Mouse (Mus musculus) gastrocnemius, adult 8-10 months (tissue): ENCODE measurements around the gene Mdc1. TPM values are rescaled to one million over a fixed set of nuclear protein-coding genes. Genes with fewer than 3 reads are reported as not detected.

Experiments used
- DNase-seq, 2 experiments: peaks; one replicate each; pipeline ENCODE4 v3.0.0; 2022; ENCODE audit warnings: low spot score in 2 of 2
- total RNA-seq, 4 experiments: library from RNA; stranded (reverse); gene quantifications; 2 replicates each; pipeline ENCODE4 v1.2.4; 2022

Mdc1 gene
- total RNA-seq, 4 experiments from 2014 or later = 3.2 to 5.0 (median 4.0) TPM

DNA sequence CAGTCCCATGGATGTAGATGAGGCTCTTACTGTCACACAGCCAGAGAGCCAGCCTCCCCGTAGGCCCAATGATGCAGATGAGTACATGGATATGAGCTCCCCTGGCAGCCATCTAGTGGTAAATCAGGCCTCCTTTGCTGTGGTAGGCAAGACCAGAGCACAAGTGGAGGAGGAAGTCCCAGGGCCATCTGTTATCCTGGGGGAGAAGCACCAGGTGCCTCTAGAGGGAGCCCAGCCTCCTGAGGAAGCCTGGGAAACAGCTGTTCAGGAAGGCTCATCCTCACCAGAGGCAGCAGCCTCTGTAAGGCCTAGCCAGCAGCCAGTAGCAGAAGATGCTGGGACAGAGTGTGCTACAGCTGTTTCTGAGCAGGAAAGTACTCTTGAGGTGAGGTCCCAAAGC is 6.8 kb downstream of the Mdc1 start:
- DNase-seq = no peak

DNA sequence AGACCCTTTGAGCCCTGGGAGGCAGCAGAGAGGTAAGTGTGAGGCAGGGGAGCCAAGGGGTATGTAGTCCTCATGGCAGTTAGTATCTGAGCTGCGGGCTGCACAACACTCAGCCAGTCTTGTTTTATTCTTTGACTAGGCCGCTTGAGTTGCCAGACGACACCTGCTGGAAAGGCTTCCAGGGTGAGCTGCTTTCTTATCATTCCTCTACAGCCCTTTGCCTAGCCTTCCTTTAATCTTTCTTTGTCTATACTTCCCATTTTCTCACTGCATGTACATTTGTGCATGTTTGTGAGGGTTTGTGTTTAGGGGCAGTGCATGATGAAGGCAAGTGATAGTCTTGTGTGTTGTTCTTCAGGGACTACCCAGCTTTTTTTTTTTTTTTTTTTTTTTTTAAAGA is 9.7 kb downstream of the Mdc1 start:
- no peak for DNase-seq

DNA sequence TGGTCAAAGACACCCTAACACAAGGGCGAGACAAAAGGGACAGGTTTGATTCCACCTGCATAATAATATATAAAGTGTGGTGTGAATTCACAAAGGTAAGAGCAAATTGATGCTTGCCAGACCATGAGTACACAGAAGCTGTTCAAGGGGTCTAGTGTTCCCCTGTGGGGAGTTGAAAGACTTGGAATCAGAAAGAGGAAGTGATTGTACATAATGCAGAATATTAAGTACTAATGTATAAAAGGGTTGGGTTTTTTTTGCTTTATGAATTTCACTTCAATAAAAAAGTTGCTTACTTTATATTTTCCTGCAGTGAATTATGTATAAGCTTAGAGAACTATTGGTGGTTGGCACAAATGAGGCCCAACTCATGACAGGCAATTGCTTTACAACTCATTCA is 18.1 kb downstream of the Mdc1 start:
- no peak for DNase-seq

DNA sequence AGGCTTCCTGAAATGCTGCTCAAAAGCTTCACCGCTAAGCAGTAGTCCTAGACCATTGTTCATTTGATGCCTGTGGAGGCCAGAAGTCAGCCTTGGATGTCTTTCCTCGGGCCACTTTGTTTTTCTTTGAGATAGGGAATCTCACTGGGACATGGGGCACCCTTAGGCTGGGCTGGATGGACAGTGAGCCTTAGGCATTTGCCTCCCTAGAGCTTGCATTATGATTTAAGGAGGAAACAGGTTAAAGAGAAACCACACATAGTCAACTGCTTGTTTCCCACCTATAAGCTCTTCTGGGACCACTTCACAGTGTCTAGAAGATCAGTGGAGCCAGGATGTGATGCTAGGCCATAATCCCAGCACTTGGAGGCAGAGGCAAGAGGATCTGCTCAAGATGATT is 18.5 kb downstream of the Mdc1 start:
- no peak for DNase-seq

GRCm38 (mm10) chr17:35860831-35861197 is 19.5 kb downstream of the Mdc1 start:
- no peak for DNase-seq

DNA sequence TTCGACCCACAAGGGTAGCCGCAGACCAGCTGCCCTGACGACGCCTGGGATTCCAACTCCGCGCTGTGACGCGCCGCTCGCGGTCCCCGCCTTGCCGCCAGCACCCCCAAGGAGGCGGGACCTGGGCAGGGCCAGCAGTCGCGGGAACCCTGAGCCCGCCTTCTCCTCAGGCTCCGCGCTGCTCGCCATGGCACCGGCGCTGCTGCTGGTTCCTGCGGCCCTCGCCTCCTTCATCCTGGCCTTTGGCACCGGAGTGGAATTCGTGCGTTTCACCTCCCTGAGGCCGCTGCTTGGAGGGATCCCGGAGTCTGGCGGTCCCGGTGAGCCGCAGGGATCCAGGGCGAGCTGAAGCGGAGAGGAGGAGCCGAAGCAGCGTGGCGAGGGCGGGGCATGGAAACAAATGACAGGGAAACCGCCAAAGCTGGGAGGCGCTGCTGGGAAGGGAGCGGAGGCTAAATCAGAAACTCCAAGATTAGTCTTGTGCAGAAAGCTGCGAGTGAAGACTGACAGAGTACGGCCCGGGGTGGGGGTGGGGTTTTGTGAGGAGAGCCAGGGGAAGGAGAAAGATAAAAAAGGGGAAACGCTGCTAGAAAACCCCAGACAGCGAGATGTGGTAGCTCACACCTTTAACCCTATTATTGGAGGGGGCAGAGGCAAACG is 20.0 kb downstream of the Mdc1 start, which contains the start of gene Nrm:
Gene Nrm, plus strand, starts transcription at position 121 of the 660 bp plus-strand sequence.
- DNase-seq = peak; percentile 78 to 83

- DNase-seq = no peak
These were observed 23.6 kb downstream of the Mdc1 start for GRCm38 (mm10) chr17:35864832-35865353.

DNA sequence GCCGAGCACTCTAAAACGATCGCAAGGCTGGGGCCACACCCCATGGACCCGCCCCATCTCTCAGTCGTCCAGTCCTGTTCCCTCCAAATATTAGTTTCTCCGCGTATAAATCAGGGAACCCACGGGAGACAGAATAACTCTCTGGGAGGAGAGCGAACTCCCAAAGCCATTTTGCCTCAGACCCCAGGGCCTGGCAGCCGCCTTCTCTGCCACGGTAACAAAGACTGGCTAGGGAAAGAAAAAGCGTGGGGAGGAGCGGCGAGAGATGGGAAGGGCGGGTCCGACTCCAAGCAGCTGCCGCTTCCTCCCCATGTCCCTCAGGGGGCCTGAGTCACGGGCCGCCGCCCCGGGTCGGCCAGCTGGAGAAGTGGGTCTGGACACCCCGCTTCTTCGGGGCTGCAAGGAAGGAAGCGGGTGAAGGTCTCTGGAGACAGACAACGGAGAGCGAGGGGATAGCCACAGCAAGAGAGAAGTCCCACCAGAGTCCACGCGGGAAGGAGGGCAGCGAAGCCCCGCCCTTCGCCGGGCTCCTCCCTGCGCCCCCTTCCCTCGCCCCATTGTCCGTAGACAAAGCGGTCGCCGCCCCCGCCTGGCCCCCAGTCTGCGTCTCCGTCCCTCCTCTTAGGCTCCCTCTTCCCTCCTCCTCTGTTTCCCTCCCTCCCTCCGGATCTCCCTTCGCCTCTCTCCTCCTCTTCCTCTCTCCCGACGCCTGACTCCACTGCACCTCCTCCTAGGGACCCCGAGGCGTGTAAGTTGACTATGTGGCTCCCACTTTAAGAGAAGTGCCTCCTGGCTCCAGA is 24.4 kb downstream of the Mdc1 start, which contains the start of gene Ppp1r18:
Gene Ppp1r18, plus strand, starts transcription at position 113 of the 800 bp plus-strand sequence.
- peak; percentile 53 to 67 for DNase-seq

- peak in 1 of 2 experiments; percentile 68 for DNase-seq
These were observed 25.0 kb downstream of the Mdc1 start for GRCm38 (mm10) chr17:35866281-35866831.

GRCm38 (mm10) chr17:35866911-35867890 is 25.9 kb downstream of the Mdc1 start:
- DNase-seq = no peak

- no peak for DNase-seq
These were observed 27.0 kb downstream of the Mdc1 start for GRCm38 (mm10) chr17:35868165-35868820.

GRCm38 (mm10) chr17:35868961-35869345 is 27.6 kb downstream of the Mdc1 start:
- no peak for DNase-seq

GRCm38 (mm10) chr17:35869346-35870067 is 28.2 kb downstream of the Mdc1 start:
- DNase-seq = no peak

- DNase-seq = no peak
These were observed 29.0 kb downstream of the Mdc1 start for GRCm38 (mm10) chr17:35870151-35870883.

- DNase-seq = no peak
These were observed 29.8 kb downstream of the Mdc1 start for GRCm38 (mm10) chr17:35870884-35871696.

- DNase-seq = peak; percentile 71 to 80
These were observed 32.6 kb downstream of the Mdc1 start for GRCm38 (mm10) chr17:35873774-35874519.

DNA sequence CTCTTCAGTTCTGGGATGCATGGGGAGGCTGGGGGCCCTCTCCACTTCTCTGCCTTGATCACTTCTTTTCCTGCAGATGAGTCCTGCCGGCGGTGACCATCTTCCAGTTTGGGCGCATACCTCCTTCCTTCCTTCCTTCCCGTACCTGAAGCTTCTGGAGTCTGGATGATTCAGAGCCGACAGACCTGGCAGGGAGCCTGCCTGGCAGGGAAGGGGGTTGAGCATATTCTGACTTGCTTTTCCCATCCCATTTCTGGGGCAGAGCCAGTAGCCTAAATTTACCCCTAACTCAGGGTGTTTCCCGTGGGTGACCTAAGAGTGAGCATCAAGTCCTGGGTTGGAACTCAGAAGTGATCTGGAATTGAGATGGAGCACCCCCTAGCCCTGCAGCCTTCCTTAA is 33.4 kb downstream of the Mdc1 start:
- DNase-seq = no peak
